Mouse (Mus musculus) telencephalon, adult 2 months (tissue): ENCODE measurements around the gene Ifrd2.

Experiments used
- DNase-seq: peaks from one replicate; pipeline ENCODE4 v3.0.0-alpha.2; 2011; ENCODE audit warnings: low read depth, low spot score

The Ifrd2 gene

GRCm38 (mm10) chr9:107575579-107576356 lies 11.7 kb upstream of the Ifrd2 start:
- no peak for DNase-seq

DNA sequence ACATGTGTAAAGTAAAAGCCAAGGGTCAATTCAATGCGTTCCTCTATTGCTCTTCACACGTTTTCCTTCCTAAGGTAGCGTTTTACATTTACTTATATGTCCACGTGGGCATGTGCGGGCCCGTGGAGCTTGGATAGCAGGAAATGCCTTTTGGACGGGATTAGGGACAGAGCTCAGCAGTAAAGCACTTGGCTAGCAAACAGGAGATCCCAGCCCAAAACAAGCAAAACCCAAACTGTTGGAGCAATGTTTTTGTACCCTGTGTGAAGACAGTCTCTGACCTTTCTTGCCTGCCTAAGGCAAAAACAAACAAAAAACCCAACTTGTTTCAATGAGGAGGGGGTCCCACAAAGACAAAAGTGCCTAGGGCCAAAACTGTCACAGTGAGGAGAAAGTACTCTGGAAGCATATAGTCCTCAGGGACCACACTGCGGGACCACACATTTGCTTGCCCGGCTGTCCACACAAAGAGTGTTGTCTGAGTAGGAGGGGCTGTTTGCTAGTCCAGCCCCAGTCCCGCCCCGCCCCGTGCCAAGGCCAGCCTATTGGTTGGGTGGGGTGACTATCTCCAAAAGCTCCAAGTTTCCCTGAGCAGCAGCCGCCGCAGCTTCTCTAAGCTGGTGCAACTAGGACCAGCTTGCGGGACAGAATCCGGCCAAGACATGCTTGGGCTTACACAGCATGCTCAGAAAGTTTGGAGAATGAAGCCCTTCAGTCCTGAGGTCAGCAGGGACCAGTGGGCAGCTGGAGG lies 10.9 kb upstream of the Ifrd2 start, which contains the start of gene Hyal1:
TSS of gene Hyal1 (plus strand) at position 571 of the 751 bp plus-strand sequence.
- DNase-seq = no peak

DNA sequence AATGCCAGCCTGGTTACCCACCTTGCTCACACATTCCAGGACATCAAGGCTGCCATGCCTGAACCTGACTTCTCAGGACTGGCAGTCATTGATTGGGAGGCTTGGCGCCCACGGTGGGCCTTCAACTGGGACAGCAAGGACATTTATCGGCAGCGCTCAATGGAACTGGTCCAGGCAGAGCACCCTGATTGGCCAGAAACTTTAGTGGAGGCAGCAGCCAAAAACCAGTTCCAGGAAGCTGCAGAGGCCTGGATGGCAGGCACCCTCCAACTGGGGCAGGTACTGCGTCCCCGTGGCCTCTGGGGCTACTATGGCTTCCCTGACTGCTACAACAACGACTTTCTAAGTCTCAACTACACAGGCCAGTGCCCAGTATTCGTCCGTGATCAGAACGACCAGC lies 9.6 kb upstream of the Ifrd2 start:
- no peak for DNase-seq

GRCm38 (mm10) chr9:107578587-107578986 lies 8.9 kb upstream of the Ifrd2 start, which contains the start of gene Naa80:
TSS of gene Naa80 (plus strand) at chr9:107578887.
- no peak for DNase-seq

DNA sequence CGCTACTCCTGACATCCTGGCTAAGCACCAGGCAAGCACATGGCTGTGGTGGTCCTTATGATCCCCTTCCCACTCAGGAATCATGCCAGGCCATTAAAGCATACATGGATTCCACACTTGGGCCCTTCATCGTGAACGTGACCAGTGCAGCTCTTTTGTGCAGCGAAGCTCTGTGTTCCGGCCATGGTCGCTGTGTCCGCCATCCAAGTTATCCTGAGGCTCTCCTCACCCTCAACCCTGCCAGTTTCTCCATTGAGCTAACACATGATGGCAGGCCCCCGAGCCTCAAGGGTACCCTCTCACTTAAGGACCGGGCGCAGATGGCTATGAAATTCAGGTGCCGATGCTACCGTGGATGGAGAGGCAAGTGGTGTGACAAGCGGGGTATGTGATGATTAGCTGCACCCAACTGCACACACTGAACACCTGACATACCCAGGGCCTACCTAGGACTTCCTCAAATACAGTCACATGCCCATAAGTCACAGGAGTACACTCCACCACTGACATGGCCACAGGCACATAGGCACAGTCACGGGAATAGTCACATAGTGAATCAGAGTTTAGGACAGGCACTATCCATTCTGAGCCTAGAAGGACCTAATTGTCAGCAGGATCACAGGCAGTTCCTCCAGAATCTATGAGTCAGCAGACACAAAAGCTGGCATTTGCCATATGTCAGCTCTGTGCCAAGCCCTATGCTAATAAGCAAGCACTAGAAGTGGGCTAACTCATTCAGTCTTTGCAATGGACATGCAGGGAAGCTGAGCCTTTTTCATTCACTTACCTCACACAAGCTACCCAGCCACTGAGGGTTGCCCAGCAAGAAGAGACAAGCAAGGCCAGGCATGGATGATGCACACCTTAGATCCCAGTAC lies 8.2 kb upstream of the Ifrd2 start:
- no peak for DNase-seq

GRCm38 (mm10) chr9:107580501-107581317 lies 6.7 kb upstream of the Ifrd2 start, which contains the start of gene Hyal3:
TSS of gene Hyal3 (plus strand) at chr9:107580818.
- peak; percentile 92 for DNase-seq

GRCm38 (mm10) chr9:107581584-107581983 lies 5.9 kb upstream of the Ifrd2 start:
- no peak for DNase-seq

DNA sequence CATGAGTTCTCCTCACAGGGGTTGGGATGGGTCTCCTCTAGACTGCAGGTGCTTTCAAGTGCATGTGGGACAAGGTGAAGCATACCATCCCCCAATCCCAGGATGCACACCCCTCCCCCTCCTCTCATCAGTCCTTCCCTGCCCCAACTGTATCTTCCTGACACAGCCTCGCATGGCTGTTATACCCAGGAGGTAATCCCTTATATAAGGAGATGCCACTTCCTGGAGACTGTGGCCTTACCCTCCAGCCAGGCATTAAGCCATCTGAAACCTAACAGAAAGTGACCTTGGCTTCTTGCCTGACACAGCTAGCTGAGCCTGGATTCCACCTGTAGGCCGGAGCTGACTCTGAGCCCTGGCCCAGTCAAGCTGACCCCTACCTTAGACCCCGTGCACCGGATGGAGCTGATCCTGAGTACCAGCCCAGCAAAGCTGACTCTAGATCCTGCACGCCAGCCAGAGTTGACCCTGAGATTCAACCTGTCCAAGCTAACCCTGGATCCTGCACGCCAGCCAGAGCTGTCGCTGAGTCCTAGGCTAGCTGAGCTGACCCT lies 4.9 kb upstream of the Ifrd2 start:
- DNase-seq = no peak

- no peak for DNase-seq
Observed at GRCm38 (mm10) chr9:107583174-107583573, 4.3 kb upstream of the Ifrd2 start.

- DNase-seq = no peak
Observed at GRCm38 (mm10) chr9:107586504-107586903, 938 bp upstream of the Ifrd2 start.

GRCm38 (mm10) chr9:107587833-107588639 lies 594 bp downstream of the Ifrd2 start:
- DNase-seq = no peak

DNA sequence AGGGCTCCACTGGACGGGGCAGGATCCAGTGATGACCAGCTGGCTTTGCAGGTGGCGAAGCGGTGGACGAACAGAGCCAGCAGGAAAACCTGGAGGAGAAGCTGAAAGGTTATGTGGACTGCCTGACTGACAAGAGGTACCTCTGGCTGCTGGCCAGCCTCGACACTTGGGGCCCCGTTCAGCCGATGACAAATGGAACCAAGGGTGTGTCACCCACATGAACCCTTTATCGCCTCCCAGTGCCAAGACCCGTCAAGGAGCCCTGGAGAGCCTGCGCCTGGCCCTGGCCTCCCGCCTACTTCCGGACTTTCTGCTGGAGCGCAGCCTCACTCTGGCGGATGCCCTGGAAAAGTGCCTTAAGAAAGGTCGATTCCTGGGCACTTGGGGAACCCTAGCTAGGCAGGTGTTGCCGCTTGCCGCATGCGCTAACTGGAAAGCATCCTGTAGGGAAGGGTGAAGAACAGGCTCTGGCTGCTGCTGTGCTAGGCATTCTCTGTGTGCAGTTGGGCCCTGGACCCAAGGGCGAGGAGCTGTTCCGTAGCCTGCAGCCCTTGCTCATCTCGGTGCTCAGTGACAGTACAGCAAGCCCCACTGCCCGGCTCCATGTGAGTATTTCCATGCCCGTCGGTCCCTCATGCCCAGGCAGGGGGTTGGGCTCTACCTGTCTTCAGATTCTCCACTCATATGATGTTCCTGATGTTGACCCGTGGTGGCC lies 2.8 kb downstream of the Ifrd2 start:
- DNase-seq = no peak

- no peak for DNase-seq
Observed at GRCm38 (mm10) chr9:107590773-107591060, 3.3 kb downstream of the Ifrd2 start.

DNA sequence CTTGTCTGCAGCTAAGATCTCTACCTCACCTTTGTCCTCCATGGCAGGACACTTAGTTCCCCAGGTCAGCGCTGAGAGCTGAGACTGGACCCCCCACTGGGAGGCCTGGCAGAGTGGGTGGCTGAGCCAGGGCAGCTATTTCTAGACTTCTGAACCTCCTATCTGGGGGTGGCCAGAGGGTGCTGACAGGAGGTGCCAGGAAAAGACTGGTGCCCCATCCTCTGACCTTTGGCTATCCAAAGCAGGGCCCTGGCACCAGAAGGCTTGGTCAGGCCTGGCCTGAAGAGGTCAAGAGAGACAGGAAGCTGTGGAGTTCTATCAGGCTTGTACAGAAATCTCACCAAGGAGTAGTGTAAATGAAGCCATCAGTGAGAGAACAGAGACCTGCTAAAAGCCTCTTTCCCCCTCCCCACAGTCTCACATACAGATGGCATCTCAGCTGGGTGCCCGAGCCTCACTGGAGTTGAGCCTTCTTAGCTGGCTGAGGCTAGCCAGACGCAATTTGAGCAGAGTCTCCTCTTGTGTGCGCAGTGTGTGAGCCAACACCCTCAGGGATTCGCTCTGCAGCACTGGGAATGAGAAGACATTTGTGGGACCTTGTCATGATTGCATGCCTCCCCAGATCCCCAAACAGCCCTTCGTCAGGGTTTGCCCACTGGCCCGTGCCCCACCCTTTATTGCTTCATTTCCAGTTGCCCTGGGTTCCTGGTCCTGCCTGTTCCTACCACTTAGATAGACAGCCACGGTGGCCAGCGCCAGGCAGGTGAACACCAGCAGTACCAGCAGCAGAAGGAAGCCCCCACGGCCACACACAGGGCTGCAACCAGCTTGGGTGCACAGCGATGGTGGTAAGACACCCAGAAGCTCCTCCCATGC lies 5.9 kb downstream of the Ifrd2 start:
- no peak for DNase-seq

GRCm38 (mm10) chr9:107594281-107595062 lies 7.0 kb downstream of the Ifrd2 start:
- DNase-seq = no peak

DNA sequence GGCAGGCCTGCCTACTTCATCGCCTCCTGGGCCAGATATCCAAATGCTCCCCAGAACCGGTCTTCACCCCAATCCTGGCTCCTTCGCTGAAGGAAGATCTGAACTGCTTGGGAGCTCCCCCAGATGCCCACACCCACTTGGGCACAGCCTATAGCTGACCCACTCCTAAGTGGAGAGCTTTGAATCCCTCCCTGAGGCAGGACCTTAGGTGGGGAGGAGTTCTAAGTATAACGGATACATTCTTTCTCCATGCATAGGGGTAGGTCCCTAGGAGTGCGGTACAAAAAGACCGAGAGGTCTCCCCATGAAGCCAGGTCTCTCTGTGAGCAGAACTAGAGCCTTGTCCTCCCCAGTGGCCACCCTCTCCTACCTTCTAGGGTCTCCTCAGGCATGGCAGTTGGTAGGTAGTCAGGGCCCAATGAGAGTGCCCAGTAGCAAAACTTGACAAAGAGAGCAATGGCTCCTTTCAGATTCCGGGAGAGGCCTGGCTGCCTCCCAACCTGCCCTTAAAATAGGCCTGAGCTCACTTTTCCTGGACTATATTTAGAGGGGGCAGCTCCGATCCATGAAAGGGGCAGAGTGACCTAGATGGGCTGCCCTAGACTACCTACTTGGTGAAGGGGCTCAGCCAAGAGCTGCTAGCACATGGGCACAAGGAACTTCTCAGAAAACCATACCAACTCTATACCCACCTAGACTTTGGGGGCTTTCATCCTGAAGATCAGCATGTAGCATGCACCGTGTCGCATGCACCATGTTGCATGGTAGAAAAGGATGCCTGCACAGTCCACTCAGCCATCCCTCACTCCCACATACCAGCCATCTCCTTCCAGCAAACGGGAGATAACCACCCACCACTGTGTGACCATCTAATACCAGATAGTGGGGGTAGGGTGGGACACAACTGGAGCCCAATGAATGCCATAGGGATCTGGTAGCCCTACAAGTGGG lies 9.5 kb downstream of the Ifrd2 start:
- DNase-seq = no peak
